Mouse (Mus musculus): ENCODE measurements around the gene Pgam2.

Pgam2 gene

GRCm38 (mm10) chr11:5766019-5766418 lies 37.5 kb downstream of the Pgam2 start:
- DNase-seq (ENCODE audit: low spot score) = no peak

GRCm38 (mm10) chr11:5762633-5762982 lies 40.9 kb downstream of the Pgam2 start:
- no peak for DNase-seq (ENCODE audit: low spot score)

- peak; percentile 87 for DNase-seq (ENCODE audit: low spot score)
These were observed 41.5 kb downstream of the Pgam2 start, which contains the start of gene Urgcp for GRCm38 (mm10) chr11:5761820-5762632. Gene Urgcp (minus strand): TSS chr11:5762376.

GRCm38 (mm10) chr11:5753755-5754154 lies 49.8 kb downstream of the Pgam2 start:
- no peak for DNase-seq (ENCODE audit: low spot score)

All from ovary, postnatal 10 days (tissue).